Mouse (Mus musculus) ovary, postnatal 10 days (tissue): ENCODE results near the gene Sin3b.

Experiments used
- DNase-seq: peaks from one replicate; pipeline ENCODE4 v3.0.0; 2022; ENCODE audit warnings: low spot score

The Sin3b gene

GRCm38 (mm10) chr8:72753781-72754180 is 30.7 kb downstream of the Sin3b start:
- no peak for DNase-seq

GRCm38 (mm10) chr8:72756031-72756430 is 32.9 kb downstream of the Sin3b start:
- DNase-seq: no peak

DNA sequence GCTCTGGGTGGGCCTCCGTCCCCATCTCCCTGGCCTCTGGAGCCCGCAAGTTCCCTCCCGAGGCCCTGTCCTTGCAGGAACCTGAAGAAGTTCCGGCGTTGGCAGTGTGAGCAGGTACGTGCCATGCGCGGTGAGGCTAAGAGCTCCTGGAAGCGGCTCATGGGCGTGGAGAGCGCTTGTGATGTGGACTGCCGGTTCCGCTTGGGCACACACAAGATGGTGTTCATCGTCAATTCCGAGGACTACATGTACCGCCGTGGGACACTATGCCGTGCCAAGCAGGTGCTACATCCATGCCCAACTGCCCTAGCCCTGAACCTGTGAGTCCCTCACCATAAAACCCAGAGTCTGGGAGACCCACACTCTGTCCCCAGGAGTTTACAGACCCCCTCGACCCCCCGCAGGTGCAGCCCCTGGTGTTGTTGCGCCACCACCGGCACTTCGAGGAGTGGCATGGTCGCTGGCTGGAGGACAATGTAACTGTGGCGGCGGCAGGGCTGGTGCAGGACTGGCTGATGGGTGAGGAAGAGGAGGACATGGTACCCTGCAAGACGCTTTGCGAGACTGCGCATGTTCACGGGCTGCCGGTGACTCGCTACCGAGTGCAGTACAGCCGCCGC is 33.8 kb downstream of the Sin3b start:
- no peak for DNase-seq

- no peak for DNase-seq
Measured at GRCm38 (mm10) chr8:72757426-72758195, 34.5 kb downstream of the Sin3b start.

DNA sequence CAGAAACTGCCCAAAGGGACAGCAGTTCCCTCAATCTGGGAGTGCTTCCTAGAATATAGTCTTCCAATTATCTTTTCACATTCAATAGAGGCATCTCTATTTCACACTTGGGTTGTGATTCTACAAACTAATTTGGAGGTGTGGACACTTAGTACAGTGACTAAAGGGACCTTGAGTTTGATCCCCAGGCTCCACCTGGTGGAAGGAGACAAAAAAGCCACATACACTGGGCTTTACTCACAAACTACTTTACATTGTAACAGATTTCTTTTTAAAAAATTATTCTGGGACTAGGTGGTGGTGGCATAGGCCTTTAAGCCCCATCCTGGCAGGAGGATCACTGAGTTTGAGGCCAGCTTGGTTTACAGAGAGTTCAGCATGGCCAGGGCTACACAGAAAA is 35.2 kb downstream of the Sin3b start:
- DNase-seq: no peak

DNA sequence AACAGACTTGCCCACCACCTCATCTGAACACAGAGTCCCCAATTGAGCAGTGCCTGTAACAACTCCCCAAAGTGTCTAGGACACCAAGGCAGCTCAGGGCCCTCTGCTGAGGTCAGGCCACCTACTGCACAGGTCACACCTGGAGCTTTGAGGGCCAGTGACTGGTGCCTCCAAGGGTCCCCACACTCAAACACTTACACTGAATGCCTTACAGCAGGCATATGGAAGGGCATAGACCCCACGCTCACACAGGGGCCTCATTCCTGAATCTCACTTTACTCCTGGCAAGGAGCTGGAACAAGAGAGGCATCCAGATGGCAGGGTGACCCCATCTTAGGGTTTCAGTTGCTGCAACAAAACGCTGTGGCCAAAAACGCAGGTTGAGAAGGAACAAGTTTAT is 37.1 kb downstream of the Sin3b start:
- peak; percentile 0 for DNase-seq

- peak; percentile 0 for DNase-seq
Measured at GRCm38 (mm10) chr8:72761322-72762051, 38.4 kb downstream of the Sin3b start, which contains the start of gene F2rl3. Gene F2rl3 (plus strand): TSS chr8:72761880.

DNA sequence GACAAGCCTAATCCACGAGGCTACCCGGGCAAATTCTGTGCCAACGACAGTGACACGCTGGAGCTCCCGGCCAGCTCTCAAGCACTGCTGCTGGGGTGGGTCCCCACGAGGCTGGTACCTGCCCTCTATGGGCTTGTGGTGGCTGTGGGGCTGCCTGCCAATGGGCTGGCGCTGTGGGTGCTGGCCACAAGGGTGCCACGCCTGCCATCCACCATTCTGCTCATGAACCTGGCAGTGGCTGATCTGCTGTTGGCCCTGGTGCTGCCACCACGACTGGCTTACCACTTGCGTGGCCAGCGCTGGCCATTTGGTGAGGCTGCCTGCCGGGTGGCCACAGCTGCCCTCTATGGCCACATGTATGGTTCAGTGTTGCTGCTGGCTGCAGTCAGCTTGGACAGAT is 39.2 kb downstream of the Sin3b start:
- DNase-seq: peak; percentile 0

DNA sequence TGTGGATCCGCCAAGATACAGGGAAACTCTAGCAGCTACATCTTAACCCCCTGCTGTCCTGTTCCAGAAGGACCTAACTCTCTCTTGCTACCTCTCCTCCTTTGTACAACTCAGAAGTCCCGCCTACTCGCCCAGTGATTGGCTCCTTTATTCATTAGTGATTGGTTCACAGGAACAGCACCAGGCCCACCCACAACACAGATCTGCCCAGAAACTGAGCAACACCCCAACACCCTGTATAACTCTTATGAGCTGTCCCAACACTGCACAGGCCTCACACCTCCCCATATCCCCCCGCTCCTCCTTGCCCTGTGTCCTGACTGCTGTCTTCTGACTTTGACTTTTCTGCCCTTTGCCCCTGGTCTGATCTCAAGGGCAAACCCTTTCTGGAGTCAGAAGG is 42.6 kb downstream of the Sin3b start:
- no peak for DNase-seq

DNA sequence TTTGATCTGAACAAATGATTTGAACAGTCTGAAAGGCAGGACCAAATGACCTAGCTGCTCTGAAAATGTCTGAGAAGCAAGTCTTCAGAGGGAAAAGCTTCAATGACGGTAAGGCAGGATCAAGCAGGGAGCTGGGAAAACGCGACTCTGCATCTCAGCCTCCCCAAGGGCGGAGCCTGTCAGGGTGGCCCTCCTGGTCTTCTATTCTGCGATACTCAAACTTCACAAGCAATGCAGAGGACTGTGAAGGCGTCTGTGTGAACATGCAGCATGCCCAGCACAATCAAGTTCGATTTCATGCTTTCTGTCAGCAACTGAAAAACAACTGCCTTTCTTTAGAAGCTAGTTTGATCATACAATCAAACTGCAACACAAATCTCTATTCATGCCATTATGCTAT is 43.7 kb downstream of the Sin3b start:
- no peak for DNase-seq

GRCm38 (mm10) chr8:72777797-72778196 is 54.7 kb downstream of the Sin3b start:
- no peak for DNase-seq

DNA sequence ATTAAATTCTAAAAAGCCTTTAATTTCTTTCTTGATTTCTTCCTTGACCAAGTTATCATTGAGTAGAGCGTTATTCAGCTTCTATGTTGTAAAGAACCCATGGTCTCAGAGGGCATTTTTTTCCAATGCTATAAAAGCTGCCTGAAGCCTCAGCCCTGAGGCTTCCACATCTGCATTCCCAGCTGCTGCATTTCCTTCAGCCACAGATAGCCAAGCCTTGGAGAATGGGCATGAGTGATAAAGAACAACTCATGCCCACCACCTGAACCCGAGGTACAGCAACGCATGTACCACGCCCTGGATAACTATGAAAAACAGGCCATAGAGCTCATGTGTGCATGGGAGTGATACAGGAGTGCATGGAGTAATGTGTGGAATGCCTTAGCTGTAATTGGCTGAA is 57.6 kb downstream of the Sin3b start:
- DNase-seq: no peak

GRCm38 (mm10) chr8:72801583-72801982 is 78.5 kb downstream of the Sin3b start:
- DNase-seq: no peak
